Mouse (Mus musculus): Measurements from ENCODE around the gene Isy1. TPM values are rescaled to one million over a fixed set of nuclear protein-coding genes. Genes with fewer than 3 reads are reported as not detected.

Isy1 gene
- polyA plus RNA-seq, 1 experiment from 2014 or later = 34.1 TPM

DNA sequence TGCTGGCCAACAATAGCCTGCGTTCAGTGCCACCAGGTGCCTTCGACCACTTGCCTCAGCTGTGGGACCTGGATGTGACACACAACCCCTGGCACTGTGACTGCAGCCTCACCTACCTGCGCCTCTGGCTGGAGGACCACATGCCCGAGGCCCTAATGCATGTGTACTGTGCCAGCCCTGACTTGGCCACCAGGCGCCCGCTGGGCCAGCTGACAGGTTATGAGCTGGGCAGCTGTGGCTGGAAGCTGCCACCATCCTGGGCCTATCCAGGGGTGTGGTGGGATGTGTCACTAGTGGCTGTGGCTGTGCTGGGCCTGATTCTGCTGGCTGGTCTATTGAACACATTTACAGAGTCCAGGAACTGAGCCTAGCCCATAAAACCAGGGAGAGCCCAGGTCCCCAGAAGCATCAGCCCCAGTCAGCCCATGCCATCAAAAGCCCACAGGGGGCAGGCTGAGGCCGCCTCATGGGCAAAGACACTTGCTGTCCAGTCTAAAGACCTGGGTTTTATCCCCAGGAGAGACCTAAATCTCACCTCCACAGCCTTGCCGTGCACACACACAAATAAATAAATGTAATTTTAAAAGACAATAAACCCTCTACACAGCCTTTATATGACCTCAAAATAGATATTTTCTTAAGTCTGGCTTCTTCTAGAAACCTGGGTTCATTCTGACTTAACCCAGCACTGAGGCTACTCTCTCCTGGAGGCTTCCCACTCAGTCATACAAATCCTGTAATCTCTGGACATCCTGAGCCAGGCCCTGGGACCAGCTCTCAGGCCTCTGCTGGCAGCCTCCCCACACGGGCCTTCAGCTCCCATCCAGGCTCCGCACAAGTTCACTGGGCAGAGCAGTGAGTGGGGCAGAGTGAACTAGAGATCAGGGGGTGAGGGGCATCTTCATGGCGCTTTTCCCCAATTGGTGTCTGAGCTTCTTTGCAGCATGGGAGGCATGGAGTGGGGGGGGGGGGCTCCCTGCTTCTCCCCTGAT lies 59.1 kb downstream of the Isy1 start:
- Histone ChIP-seq H3K36me3 (ENCODE audit: control insufficient read depth, insufficient read depth, low read length) (no peaks in the 10 kb centered on the region), H3K4me1 (ENCODE audit: control insufficient read depth, insufficient read depth, low read length) (no peaks in the 10 kb centered on the region), H3K27me3 (replicated peaks; ENCODE audit: control insufficient read depth, insufficient read depth, low read length) (no peaks in the 10 kb centered on the region), H3K9me3 (replicated peaks; ENCODE audit: control insufficient read depth, low read length) (no peaks in the 10 kb centered on the region), H3K4me3 (ENCODE audit: low read depth, low read length) (no peak overlapping the region), H3K9ac (ENCODE audit: low read length) (no peak overlapping the region), H3K4me2 (ENCODE audit: low read length) (no peak overlapping the region), H3K27ac (ENCODE audit: low read depth, low read length) (no peak overlapping the region)
- 82% methylated on average over 11 of the region's 11 CpGs for WGBS
- DNase-seq (ENCODE audit: low spot score) (no peak), ATAC-seq (no peak)

DNA sequence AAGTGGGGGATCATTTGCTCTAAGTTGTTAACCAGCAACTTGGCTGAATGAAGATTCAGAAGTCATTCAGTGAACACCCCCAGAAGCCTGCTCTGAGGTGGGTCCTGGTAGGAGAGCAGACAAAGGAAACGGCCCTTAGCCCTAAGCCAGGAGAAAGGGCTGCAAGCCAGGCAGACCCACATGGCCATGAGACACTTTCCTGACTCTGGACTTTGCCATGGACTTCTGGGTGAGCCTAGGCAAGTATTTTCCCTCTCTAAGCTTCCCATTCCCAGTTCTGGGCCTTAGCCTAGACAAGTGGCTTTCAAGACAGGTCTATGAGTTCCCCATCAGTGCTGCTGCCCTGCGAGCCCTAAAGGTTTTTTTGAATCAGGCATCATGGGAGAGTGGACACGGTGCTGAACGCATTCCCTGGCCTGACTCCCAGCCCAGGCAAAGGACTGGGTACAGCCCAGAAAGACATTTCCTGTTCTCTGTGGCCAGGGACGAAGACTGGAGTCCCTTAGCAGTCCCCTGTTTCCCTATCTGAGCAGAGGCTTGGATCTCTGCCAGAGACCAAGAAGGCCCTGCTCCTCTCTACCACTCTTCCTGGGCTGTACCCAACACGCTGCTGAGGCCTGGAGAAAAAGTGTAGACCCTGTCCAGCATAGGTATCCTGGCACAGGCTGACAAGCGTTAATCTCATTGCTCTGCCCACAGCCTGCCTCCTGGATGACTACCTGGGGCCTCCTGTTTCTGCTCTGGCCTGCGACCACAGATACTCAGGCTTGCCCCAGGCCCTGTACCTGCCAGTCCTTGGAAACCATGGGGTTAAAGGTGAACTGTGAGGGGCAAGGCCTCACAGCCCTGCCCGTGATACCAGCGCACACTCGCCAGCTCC lies 60.1 kb downstream of the Isy1 start:
- 79% methylated on average over 11 of the region's 11 CpGs for WGBS
- Histone ChIP-seq H3K27me3 (replicated peaks; ENCODE audit: control insufficient read depth, insufficient read depth, low read length) (no peaks in the 10 kb centered on the region), H3K4me3 (ENCODE audit: low read depth, low read length) (no peak overlapping the region), H3K36me3 (ENCODE audit: control insufficient read depth, insufficient read depth, low read length) (no peaks in the 10 kb centered on the region), H3K27ac (ENCODE audit: low read depth, low read length) (no peak overlapping the region), H3K4me2 (ENCODE audit: low read length) (no peak overlapping the region), H3K9me3 (replicated peaks; ENCODE audit: control insufficient read depth, low read length) (no peaks in the 10 kb centered on the region), H3K9ac (ENCODE audit: low read length) (no peak overlapping the region), H3K4me1 (ENCODE audit: control insufficient read depth, insufficient read depth, low read length) (no peaks in the 10 kb centered on the region)
- DNase-seq (ENCODE audit: low spot score) (no peak), ATAC-seq (no peak)

DNA sequence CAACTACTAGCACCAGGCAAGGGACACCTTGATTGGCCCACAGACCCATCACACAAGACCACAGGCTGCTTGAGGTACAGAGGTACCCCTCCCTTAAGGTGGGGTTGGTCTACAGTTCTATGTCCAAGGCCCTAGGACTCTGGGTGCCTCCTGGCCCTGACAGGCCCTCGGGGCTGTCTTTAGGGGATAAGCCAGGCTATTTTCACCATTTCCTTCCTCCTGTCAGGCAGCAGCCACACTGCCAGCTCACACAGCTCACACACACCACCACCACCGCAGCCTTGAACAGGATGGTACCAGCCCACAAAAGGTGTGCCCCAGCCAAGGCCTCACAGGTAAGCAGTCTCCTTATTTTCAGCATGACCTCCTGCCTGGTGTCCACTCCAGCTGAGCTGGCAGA lies 60.8 kb downstream of the Isy1 start, which contains the start of gene Gp9:
Gene Gp9 (plus strand): TSS at position 231 of the 400 bp plus-strand sequence.
- no peak within 1 kb of the TSS for H3K4me3 ChIP-seq (ENCODE audit: low read depth, low read length)
- 74% methylated on average over 2 of the region's 2 CpGs for WGBS
- no peaks in the 10 kb centered on the region for H3K27me3 ChIP-seq (replicated peaks; ENCODE audit: control insufficient read depth, insufficient read depth, low read length)
- no peak within 1 kb of the TSS for H3K4me2 ChIP-seq (ENCODE audit: low read length)
- no peaks in the 10 kb centered on the region for H3K36me3 ChIP-seq (ENCODE audit: control insufficient read depth, insufficient read depth, low read length)
- no peaks in the 10 kb centered on the region for H3K9me3 ChIP-seq (replicated peaks; ENCODE audit: control insufficient read depth, low read length)
- no peak within 1 kb of the TSS for H3K9ac ChIP-seq (ENCODE audit: low read length)
- H3K4me1 ChIP-seq (ENCODE audit: control insufficient read depth, insufficient read depth, low read length) = no peaks in the 10 kb centered on the region
- H3K27ac ChIP-seq (ENCODE audit: low read depth, low read length) = no peak within 1 kb of the TSS
- DNase-seq (ENCODE audit: low spot score) (no peak), ATAC-seq (no peak)

DNA sequence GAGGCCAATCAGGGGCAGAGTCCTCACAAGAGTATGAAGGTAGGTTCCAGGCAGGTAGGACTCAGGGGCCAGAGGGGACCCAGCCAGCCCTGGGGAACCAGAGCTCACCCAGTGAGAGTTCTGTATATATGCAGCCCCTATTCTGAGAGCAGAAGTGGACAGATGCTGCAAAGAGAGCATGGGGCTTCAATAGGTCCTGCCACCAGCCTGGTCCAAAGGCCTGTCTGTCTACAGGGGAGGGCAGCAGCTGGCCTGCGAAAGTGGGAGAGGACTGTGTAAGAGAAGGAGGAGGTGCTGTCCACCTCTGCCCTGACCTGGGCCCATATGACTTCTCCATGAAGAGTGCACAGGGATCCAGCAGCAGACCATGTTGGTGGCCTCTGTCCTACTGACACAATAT lies 61.9 kb downstream of the Isy1 start:
- H3K9ac ChIP-seq (ENCODE audit: low read length) = no peak overlapping the region
- no peak overlapping the region for H3K27ac ChIP-seq (ENCODE audit: low read depth, low read length)
- ATAC-seq = no peak
- no peaks in the 10 kb centered on the region for H3K4me1 ChIP-seq (ENCODE audit: control insufficient read depth, insufficient read depth, low read length)
- WGBS = 91% methylated on average over 1 of the region's 1 CpGs
- H3K4me3 ChIP-seq (ENCODE audit: low read depth, low read length) = no peak overlapping the region
- no peaks in the 10 kb centered on the region for H3K36me3 ChIP-seq (ENCODE audit: control insufficient read depth, insufficient read depth, low read length)
- DNase-seq (ENCODE audit: low spot score) = no peak
- H3K27me3 ChIP-seq (replicated peaks; ENCODE audit: control insufficient read depth, insufficient read depth, low read length) = no peaks in the 10 kb centered on the region
- H3K4me2 ChIP-seq (ENCODE audit: low read length) = no peak overlapping the region
- no peaks in the 10 kb centered on the region for H3K9me3 ChIP-seq (replicated peaks; ENCODE audit: control insufficient read depth, low read length)

DNA sequence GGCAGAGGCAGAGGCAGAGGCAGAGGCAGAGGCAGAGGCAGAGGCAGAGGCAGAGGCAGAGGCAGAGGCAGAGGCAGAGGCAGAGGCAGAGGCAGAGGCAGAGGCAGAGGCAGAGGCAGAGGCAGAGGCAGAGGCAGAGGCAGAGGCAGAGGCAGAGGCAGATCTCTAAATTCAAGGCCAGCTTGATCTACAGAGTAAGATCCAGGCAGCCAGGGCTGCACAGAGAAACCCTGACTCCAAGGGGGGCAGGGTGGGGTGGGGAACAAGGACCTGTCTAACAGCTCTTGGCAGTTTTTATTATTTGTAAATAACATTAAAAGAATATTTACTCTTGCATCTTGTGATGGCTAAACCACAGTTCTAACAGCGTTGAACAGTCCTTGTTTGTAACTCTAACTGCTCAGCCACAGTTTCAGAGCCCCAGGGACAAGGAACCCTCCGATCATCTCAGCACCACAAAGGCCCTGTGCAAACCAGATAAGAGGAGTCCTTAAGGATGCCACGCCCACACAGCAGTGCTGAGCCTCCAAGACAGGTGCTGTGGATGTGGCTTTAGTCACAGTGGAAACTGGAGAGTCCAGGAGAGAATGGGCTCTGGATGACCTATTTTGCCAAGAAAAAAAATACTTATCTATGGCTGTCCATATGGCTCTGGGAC lies 62.9 kb downstream of the Isy1 start:
- Histone ChIP-seq H3K9ac (ENCODE audit: low read length) (no peak overlapping the region), H3K4me1 (ENCODE audit: control insufficient read depth, insufficient read depth, low read length) (no peaks in the 10 kb centered on the region), H3K27ac (ENCODE audit: low read depth, low read length) (no peak overlapping the region), H3K27me3 (replicated peaks; ENCODE audit: control insufficient read depth, insufficient read depth, low read length) (no peaks in the 10 kb centered on the region), H3K9me3 (replicated peaks; ENCODE audit: control insufficient read depth, low read length) (no peaks in the 10 kb centered on the region), H3K4me2 (ENCODE audit: low read length) (no peak overlapping the region), H3K4me3 (ENCODE audit: low read depth, low read length) (no peak overlapping the region), H3K36me3 (ENCODE audit: control insufficient read depth, insufficient read depth, low read length) (no peaks in the 10 kb centered on the region)
- 81% methylated on average over 3 of the region's 3 CpGs for WGBS
- ATAC-seq (no peak), DNase-seq (ENCODE audit: low spot score) (no peak)

- Histone ChIP-seq H3K27ac (ENCODE audit: low read depth, low read length) (no peak overlapping the region), H3K36me3 (ENCODE audit: control insufficient read depth, insufficient read depth, low read length) (no peaks in the 10 kb centered on the region), H3K9ac (ENCODE audit: low read length) (no peak overlapping the region), H3K4me2 (ENCODE audit: low read length) (no peak overlapping the region), H3K4me1 (ENCODE audit: control insufficient read depth, insufficient read depth, low read length) (no peaks in the 10 kb centered on the region), H3K27me3 (replicated peaks; ENCODE audit: control insufficient read depth, insufficient read depth, low read length) (no peaks in the 10 kb centered on the region), H3K9me3 (replicated peaks; ENCODE audit: control insufficient read depth, low read length) (no peaks in the 10 kb centered on the region), H3K4me3 (ENCODE audit: low read depth, low read length) (no peak overlapping the region)
- 87% methylated on average over 9 of the region's 9 CpGs for WGBS
- DNase-seq (ENCODE audit: low spot score) = no peak
- ATAC-seq = no peak
These were observed 63.7 kb downstream of the Isy1 start for GRCm38 (mm10) chr6:87774909-87775308.

- no peak for ATAC-seq
- no peaks in the 10 kb centered on the region for H3K27me3 ChIP-seq (replicated peaks; ENCODE audit: control insufficient read depth, insufficient read depth, low read length)
- no peak overlapping the region for H3K27ac ChIP-seq (ENCODE audit: low read depth, low read length)
- H3K9ac ChIP-seq (ENCODE audit: low read length) = no peak overlapping the region
- no peaks in the 10 kb centered on the region for H3K36me3 ChIP-seq (ENCODE audit: control insufficient read depth, insufficient read depth, low read length)
- 42% methylated on average over 1 of the region's 1 CpGs for WGBS
- H3K4me3 ChIP-seq (ENCODE audit: low read depth, low read length) = no peak overlapping the region
- H3K4me2 ChIP-seq (ENCODE audit: low read length) = no peak overlapping the region
- H3K9me3 ChIP-seq (replicated peaks; ENCODE audit: control insufficient read depth, low read length) = no peaks in the 10 kb centered on the region
- no peak for DNase-seq (ENCODE audit: low spot score)
- H3K4me1 ChIP-seq (ENCODE audit: control insufficient read depth, insufficient read depth, low read length) = no peaks in the 10 kb centered on the region
These were observed 64.1 kb downstream of the Isy1 start for GRCm38 (mm10) chr6:87774466-87774865.

- Histone ChIP-seq H3K36me3 (ENCODE audit: control insufficient read depth, insufficient read depth, low read length) (no peaks in the 10 kb centered on the region), H3K27me3 (replicated peaks; ENCODE audit: control insufficient read depth, insufficient read depth, low read length) (no peaks in the 10 kb centered on the region), H3K4me2 (ENCODE audit: low read length) (no peak overlapping the region), H3K27ac (ENCODE audit: low read depth, low read length) (no peak overlapping the region), H3K9me3 (replicated peaks; ENCODE audit: control insufficient read depth, low read length) (no peaks in the 10 kb centered on the region), H3K4me3 (ENCODE audit: low read depth, low read length) (no peak overlapping the region), H3K4me1 (ENCODE audit: control insufficient read depth, insufficient read depth, low read length) (no peaks in the 10 kb centered on the region), H3K9ac (ENCODE audit: low read length) (no peak overlapping the region)
- 57% methylated on average over 8 of the region's 8 CpGs for WGBS
- no peak for ATAC-seq
- peak; percentile 32 for DNase-seq (ENCODE audit: low spot score)
These were observed 68.0 kb downstream of the Isy1 start for GRCm38 (mm10) chr6:87770626-87771025.

Measured in forebrain, embryonic 14.5 days (tissue).